Mouse (Mus musculus) cerebellum, postnatal 14 days (tissue): ENCODE results near the gene Ablim2.
A peak's percentile ranks its signal among the peaks of the same experiment; 100 is the strongest.

Experiments used
- DNase-seq, 2 experiments: peaks; one replicate each; pipeline ENCODE4 v3.0.0; 2021; ENCODE audit warnings: mixed read lengths in 2 of 2

Gene Ablim2

GRCm38 (mm10) chr5:35889641-35890040, 132.0 kb downstream of the Ablim2 start:
- DNase-seq: no peak

- no peak for DNase-seq
These were observed 133.5 kb downstream of the Ablim2 start for GRCm38 (mm10) chr5:35890985-35891730.

- DNase-seq: peak in 1 of 2 experiments; percentile 30
These were observed 134.7 kb downstream of the Ablim2 start for GRCm38 (mm10) chr5:35892363-35892762.

- DNase-seq: peak; percentile 100
These were observed 135.6 kb downstream of the Ablim2 start, which contains the start of gene Afap1 for GRCm38 (mm10) chr5:35893093-35893804. Gene Afap1, plus strand, starts transcription at chr5:35893319.

- peak; percentile 78 to 79 for DNase-seq
These were observed 136.2 kb downstream of the Ablim2 start for GRCm38 (mm10) chr5:35893805-35894260.

- DNase-seq: peak; percentile 40 to 41
These were observed 136.8 kb downstream of the Ablim2 start for GRCm38 (mm10) chr5:35894295-35895047.

- no peak for DNase-seq
These were observed 138.2 kb downstream of the Ablim2 start for GRCm38 (mm10) chr5:35895926-35896325.

- no peak for DNase-seq
These were observed 138.9 kb downstream of the Ablim2 start for GRCm38 (mm10) chr5:35896556-35896955.

GRCm38 (mm10) chr5:35897147-35897546, 139.5 kb downstream of the Ablim2 start:
- DNase-seq: peak; percentile 52 to 53

GRCm38 (mm10) chr5:35898114-35898513, 140.4 kb downstream of the Ablim2 start:
- no peak for DNase-seq

- DNase-seq: no peak
These were observed 141.3 kb downstream of the Ablim2 start for GRCm38 (mm10) chr5:35898994-35899393.

GRCm38 (mm10) chr5:35900401-35901225, 142.9 kb downstream of the Ablim2 start:
- no peak for DNase-seq

GRCm38 (mm10) chr5:35901226-35901809, 143.6 kb downstream of the Ablim2 start:
- DNase-seq: no peak

- DNase-seq: no peak
These were observed 145.8 kb downstream of the Ablim2 start for GRCm38 (mm10) chr5:35903456-35903855.

- no peak for DNase-seq
These were observed 147.6 kb downstream of the Ablim2 start for GRCm38 (mm10) chr5:35905283-35905682.

- no peak for DNase-seq
These were observed 149.4 kb downstream of the Ablim2 start for GRCm38 (mm10) chr5:35907090-35907489.

GRCm38 (mm10) chr5:35907633-35908426, 150.2 kb downstream of the Ablim2 start:
- peak; percentile 93 to 95 for DNase-seq

- DNase-seq: no peak
These were observed 151.2 kb downstream of the Ablim2 start for GRCm38 (mm10) chr5:35908626-35909443.

GRCm38 (mm10) chr5:35915629-35916300, 158.1 kb downstream of the Ablim2 start:
- no peak for DNase-seq
